Mouse (Mus musculus) forebrain, embryonic 14.5 days (tissue): ENCODE measurements at regions not wholly inside any gene's neighbourhood (a gene's known extent, or its start where the extent isn't known, plus 50 kb on each side); places are given as distances from the start of the nearest gene placed in this dataset.
"Not testable (repeated sequence)": the region's sequence is repeated elsewhere in the genome, so short reads cannot be mapped to it uniquely, and the experiment has no call there.

ENCODE experiments used
- ATAC-seq: fragments of 200-750 bp; cut with Nextera tagmentation; 2 replicates; pipeline ENCODE4 v1.8.0; 2017; ENCODE audit warnings: mild to moderate bottlenecking, moderate library complexity
- DNase-seq: peaks from one replicate; pipeline ENCODE4 v3.0.0-alpha.2; 2015; ENCODE audit warnings: low spot score
- H3K27ac ChIP-seq: fragments of 300-500 bp; sonication (generic); 2 replicates; pipeline ENCODE4 v1.5.1; 2014; ENCODE audit warnings: low read depth, mild to moderate bottlenecking, control low read depth, low read length, moderate library complexity
- H3K27me3 ChIP-seq: fragments of 300-500 bp; sonication (generic); replicated peaks from 2 replicates; pipeline ENCODE4 v1.6.1; 2014; ENCODE audit warnings: low read length, control low read depth, mixed read lengths; ENCODE audit not compliant: control insufficient read depth, insufficient read depth
- H3K36me3 ChIP-seq: fragments of 300-500 bp; sonication (generic); 2 replicates; pipeline ENCODE4 v1.6.1; 2014; ENCODE audit warnings: low read length, control low read depth; ENCODE audit not compliant: control insufficient read depth, insufficient read depth
- H3K4me1 ChIP-seq: fragments of 300-500 bp; sonication (generic); 2 replicates; pipeline ENCODE4 v1.6.1; 2014; ENCODE audit warnings: antibody characterized with exemption, low read length, control low read depth; ENCODE audit not compliant: control insufficient read depth, insufficient read depth
- H3K4me2 ChIP-seq: fragments of 300-500 bp; sonication (generic); 2 replicates; pipeline ENCODE4 v1.6.1; 2014; ENCODE audit warnings: mild to moderate bottlenecking, control low read depth, low read length
- H3K4me3 ChIP-seq: fragments of 300-500 bp; sonication (generic); 2 replicates; pipeline ENCODE4 v1.5.1; 2014; ENCODE audit warnings: low read depth, low read length, control low read depth
- H3K9ac ChIP-seq: fragments of 300-500 bp; sonication (generic); 2 replicates; pipeline ENCODE4 v1.6.1; 2014; ENCODE audit warnings: mild to moderate bottlenecking, low read length, control low read depth, moderate library complexity
- H3K9me3 ChIP-seq: fragments of 300-500 bp; sonication (generic); replicated peaks from 2 replicates; pipeline ENCODE4 v1.6.1; 2016; ENCODE audit warnings: low read length, control low read depth, mixed read lengths; ENCODE audit not compliant: control insufficient read depth
- WGBS: fragments of 180-500 bp; shearing (Covaris S2); extraction: QIAGEN DNeasy Blood & Tissue Kit; methylation state at CpG from one replicate; pipeline ENCODE4 v1.1.7; 2014; 5-methylcytosine and 5-hydroxymethylcytosine counted together

DNA sequence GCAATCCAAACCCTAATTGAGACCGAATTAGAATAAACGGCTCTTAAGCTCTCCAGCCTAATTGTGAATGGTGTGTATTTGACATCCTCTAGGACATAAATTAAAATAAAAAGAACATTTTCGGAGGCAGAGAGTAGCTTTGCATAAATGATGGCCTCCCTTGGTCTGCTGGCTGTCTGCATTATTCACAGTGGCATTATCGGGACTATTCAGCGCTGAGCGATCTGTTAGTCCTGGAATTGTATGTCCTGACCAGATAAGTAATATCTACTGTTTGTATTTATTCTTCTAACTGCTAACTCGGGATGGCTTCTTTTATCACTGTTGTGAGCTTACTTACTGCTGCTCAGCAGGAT is 299.6 kb downstream of the Chl1 start:
- Histone ChIP-seq H3K36me3 (no peaks in the 10 kb centered on the region), H3K4me1 (peaks cover 18% of the 10 kb centered on the region), H3K4me3 (peak overlapping the region; percentile 25), H3K27me3 (no peaks in the 10 kb centered on the region), H3K27ac (peak overlapping the region; percentile 72), H3K9me3 (no peaks in the 10 kb centered on the region), H3K4me2 (peak overlapping the region; percentile 58), H3K9ac (peak overlapping the region; percentile 48)
- WGBS = 1% methylated on average over 7 of the region's 7 CpGs
- ATAC-seq (peak; percentile 57), DNase-seq (no peak)

DNA sequence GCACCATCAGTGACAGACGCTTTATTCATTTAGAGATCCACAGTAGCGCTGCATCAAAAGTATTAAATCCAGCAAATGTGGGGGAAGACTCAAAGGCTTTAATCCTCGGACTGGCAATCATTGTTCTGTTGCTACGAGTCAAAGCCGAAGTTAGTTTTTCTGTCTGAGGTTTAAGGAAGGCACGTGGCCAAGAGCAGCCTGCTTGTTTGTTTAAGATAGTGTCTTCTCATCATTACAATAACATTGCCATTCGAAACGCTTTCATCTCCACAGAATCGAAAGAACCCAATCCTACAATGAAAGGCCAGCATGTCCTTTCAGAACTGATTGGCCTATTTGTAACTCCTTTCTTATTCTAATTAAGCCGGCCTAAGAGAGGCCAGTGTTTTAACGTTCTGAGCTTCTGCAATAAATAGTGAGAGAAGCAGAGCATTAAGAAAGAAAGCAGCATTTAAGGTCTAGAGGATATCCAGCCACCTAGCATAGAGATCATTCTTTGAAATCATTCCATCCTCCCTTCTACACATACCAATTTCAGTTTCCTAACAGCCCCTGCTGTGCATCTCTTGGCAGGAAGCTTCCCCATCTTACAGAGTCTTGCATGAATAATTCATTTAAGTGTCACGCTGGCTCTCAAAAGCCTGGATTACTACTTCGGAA is 300.1 kb downstream of the Chl1 start:
- under 1% methylated on average over 13 of the region's 13 CpGs for WGBS
- Histone ChIP-seq H3K27ac (peak overlapping the region; percentile 72), H3K27me3 (no peaks in the 10 kb centered on the region), H3K36me3 (no peaks in the 10 kb centered on the region), H3K4me2 (peak overlapping the region; percentile 58), H3K9me3 (no peaks in the 10 kb centered on the region), H3K4me1 (peaks cover 18% of the 10 kb centered on the region), H3K4me3 (peak overlapping the region; percentile 25), H3K9ac (peak overlapping the region; percentile 48)
- DNase-seq (peak; percentile 84), ATAC-seq (peak; percentile 81)

DNA sequence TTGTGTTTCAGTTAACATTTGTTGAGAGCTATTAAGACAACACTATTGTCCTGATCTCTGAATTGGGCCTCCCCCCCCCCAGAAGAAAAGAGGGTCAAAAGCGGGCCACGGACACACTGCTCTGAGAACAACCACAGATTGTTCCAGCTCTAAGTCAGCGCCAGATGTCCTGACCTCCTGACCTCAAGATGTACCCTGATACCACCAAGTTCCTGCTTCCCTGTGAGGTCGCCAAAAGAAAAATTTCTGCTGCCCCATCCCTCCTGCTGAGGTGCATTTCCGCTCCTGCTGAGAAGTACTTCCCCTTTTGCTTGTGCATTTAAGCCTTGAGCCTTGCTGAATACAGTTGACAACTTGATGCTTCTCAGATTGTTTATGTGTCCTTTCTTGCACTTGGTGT is 306.0 kb downstream of the Chl1 start:
- H3K36me3 ChIP-seq, DNase-seq, ATAC-seq, H3K27me3 ChIP-seq, H3K9me3 ChIP-seq, H3K4me3 ChIP-seq, H3K9ac ChIP-seq, H3K27ac ChIP-seq, H3K4me1 ChIP-seq, H3K4me2 ChIP-seq: not testable (repeated sequence)
- 75% methylated on average over 5 of the region's 5 CpGs for WGBS

DNA sequence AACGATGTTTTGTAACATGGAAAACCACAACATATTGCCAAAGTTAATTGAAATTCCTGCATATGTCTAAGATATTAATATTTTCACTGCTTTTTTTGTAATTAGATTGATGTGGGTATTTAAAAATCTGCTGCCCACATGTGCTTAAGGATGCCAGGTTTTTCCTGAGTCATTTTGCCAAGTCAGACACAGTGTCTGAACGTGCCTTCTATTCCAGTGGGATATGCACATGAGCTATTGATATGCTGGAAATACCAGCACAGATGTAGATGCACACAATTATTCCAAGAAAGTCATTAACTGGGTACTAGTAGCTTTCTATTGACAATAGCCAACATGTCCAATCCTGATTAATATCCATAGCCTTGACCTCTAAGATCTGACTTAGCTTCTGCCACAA is 315.7 kb downstream of the Chl1 start:
- 79% methylated on average over 2 of the region's 2 CpGs for WGBS
- DNase-seq (no peak), ATAC-seq (no peak)
- Histone ChIP-seq H3K4me1 (no peaks in the 10 kb centered on the region), H3K36me3 (no peaks in the 10 kb centered on the region), H3K9me3 (0 out of 2 replicates have a peak, but pooled peaks cover 3% of the 10 kb centered on the region), H3K27me3 (no peaks in the 10 kb centered on the region), H3K4me2 (no peak overlapping the region), H3K27ac (no peak overlapping the region), H3K9ac (no peak overlapping the region), H3K4me3 (no peak overlapping the region)

DNA sequence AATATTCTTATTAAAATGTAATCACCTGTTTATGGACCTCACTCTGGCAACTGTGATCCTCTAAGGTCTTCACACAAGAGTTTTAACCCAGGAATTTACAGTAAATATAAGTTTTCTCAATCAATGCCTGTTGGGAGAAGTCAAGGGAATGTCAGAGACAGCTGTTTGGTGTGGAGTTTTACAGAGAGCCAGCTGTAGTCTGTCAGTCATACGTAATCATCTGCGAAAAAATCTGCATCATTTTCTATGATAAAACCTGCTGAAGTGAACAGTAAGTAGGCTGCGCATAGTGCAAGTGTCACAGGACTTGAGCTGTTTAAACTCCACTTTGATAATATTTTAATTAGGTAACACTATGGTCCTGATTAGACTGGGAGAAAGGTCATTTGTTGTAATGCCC is 317.2 kb downstream of the Chl1 start:
- ATAC-seq (no peak), DNase-seq (no peak)
- H3K4me1 ChIP-seq = no peaks in the 10 kb centered on the region
- no peak overlapping the region for H3K9ac ChIP-seq
- H3K36me3 ChIP-seq = no peaks in the 10 kb centered on the region
- no peak overlapping the region for H3K27ac ChIP-seq
- H3K9me3 ChIP-seq = 0 out of 2 replicates have a peak, but pooled peaks cover 3% of the 10 kb centered on the region
- no peak overlapping the region for H3K4me3 ChIP-seq
- H3K27me3 ChIP-seq = no peaks in the 10 kb centered on the region
- 93% methylated on average over 3 of the region's 3 CpGs for WGBS
- H3K4me2 ChIP-seq = no peak overlapping the region

DNA sequence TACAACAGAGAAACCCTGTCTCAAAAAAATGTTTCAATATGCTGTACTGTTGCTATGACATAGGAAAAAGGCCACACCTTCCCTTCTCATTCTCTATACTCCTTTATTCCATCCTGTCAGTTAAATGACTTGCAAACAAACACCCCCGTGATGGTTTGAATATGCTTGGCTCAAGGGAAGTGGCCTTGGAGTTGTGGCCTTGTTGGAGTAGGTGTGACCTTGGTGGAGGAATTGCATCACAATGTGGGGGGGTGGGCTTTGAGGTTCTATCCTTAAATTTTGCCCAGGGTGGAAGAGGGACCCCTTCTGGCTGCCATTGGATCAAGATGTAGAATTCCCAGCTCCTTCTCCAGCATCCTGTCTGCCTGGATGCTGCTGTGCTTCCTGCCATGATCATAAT is 318.5 kb downstream of the Chl1 start:
- DNase-seq (no peak), ATAC-seq (no peak)
- H3K9ac ChIP-seq = no peak overlapping the region
- 0 out of 2 replicates have a peak, but pooled peaks cover 3% of the 10 kb centered on the region for H3K9me3 ChIP-seq
- no peaks in the 10 kb centered on the region for H3K27me3 ChIP-seq
- H3K4me3 ChIP-seq = no peak overlapping the region
- no peak overlapping the region for H3K4me2 ChIP-seq
- WGBS = 94% methylated on average over 1 of the region's 1 CpGs
- no peak overlapping the region for H3K27ac ChIP-seq
- H3K4me1 ChIP-seq = no peaks in the 10 kb centered on the region
- no peaks in the 10 kb centered on the region for H3K36me3 ChIP-seq

DNA sequence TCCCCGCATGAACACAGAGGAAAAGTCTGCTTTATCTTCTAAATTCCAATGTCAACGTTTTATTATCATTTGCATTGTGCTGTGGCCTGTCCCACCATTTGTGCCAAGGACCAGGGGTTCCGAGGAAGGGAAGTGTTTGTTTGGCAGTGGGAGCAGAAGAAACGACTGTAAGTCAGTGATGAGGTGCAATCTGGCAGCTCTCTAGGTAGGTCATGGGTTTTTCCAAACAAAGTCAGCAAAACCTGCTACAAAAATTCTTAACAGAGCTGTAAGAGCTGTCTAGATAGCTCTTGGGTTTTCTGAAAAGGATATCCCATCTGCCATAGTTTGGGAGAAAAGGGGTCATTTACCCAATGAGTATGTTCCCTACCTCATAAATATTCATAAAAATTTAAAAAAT is 321.9 kb downstream of the Chl1 start:
- 80% methylated on average over 4 of the region's 4 CpGs for WGBS
- DNase-seq (no peak), ATAC-seq (no peak)
- no peaks in the 10 kb centered on the region for H3K36me3 ChIP-seq
- H3K9ac ChIP-seq = no peak overlapping the region
- H3K4me2 ChIP-seq = no peak overlapping the region
- no peak overlapping the region for H3K4me3 ChIP-seq
- no peaks in the 10 kb centered on the region for H3K4me1 ChIP-seq
- no peaks in the 10 kb centered on the region for H3K27me3 ChIP-seq
- H3K27ac ChIP-seq = no peak overlapping the region
- H3K9me3 ChIP-seq = 0 out of 2 replicates have a peak, but pooled peaks cover 3% of the 10 kb centered on the region

DNA sequence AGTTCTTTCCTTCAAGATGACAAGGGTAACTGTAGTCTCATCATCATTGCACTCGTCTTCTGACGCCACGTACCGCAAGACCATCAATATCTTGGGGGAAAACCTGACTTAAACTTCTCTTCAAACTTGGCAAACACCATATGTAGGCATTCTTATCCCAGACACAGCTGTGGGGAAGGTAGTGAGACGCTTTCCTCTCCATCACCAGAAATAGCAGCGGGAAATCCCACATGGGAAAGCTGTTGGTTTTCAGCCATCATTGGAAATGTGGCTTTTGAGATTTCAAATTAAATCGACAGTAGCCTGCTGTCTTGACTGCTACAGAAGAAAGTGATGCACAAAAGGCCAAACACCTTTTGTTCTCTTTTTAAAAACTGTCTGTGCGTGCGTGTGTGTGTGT is 322.4 kb downstream of the Chl1 start:
- Histone ChIP-seq H3K4me1 (no peaks in the 10 kb centered on the region), H3K4me2 (no peak overlapping the region), H3K27me3 (no peaks in the 10 kb centered on the region), H3K9ac (no peak overlapping the region), H3K4me3 (no peak overlapping the region), H3K36me3 (no peaks in the 10 kb centered on the region), H3K27ac (no peak overlapping the region), H3K9me3 (0 out of 2 replicates have a peak, but pooled peaks cover 3% of the 10 kb centered on the region)
- DNase-seq (no peak), ATAC-seq (no peak)
- WGBS = 74% methylated on average over 9 of the region's 9 CpGs

DNA sequence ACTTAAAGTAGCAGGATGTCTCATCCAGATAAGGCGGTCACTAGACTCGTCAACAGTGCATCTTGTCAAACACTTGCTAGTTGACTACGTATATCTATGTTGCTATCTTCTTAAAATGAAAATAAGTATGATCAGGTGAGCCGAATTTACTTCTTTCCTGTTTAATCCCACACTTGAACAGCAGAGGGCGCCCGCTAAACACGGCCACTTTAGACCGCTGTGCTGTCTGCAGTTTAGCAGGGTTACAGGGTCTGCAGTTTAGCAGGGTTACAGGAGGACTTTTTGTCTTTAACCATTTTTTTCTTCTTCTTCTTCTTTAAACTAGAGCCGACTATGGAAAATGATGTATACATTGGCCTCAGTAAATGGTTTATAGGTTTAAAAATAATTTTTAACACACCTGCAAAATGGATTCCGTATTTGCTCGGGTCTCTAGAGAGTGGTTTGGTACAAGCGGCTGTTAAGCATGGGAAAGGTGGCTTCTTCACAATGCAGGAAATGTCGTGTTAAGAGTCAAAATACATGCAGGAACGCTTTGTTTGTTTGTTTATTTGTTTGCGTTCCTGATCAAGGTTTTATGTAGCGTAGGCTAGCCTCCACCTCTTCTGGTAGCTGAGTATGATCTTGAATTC is 323.2 kb downstream of the Chl1 start:
- H3K4me2 ChIP-seq = no peak overlapping the region
- no peak overlapping the region for H3K9ac ChIP-seq
- no peaks in the 10 kb centered on the region for H3K27me3 ChIP-seq
- 0 out of 2 replicates have a peak, but pooled peaks cover 3% of the 10 kb centered on the region for H3K9me3 ChIP-seq
- H3K36me3 ChIP-seq = no peaks in the 10 kb centered on the region
- no peak overlapping the region for H3K27ac ChIP-seq
- DNase-seq (peak; percentile 73), ATAC-seq (peak; percentile 80)
- H3K4me3 ChIP-seq = no peak overlapping the region
- no peaks in the 10 kb centered on the region for H3K4me1 ChIP-seq
- 50% methylated on average over 16 of the region's 16 CpGs for WGBS
